Mouse (Mus musculus) ES-E14 (cell line): ENCODE measurements around the gene Zfp518b. TPM values are rescaled to one million over a fixed set of nuclear protein-coding genes. Genes with fewer than 3 reads are reported as not detected.

Experiments used
- DNase-seq: peaks from one replicate; pipeline ENCODE4 v3.0.0-alpha.2; 2013; ENCODE audit warnings: low read depth, low spot score
- H3K27ac ChIP-seq: 2 replicates; pipeline ENCODE4 v1.5.1; 2012; ENCODE audit warnings: low read depth, mild to moderate bottlenecking, low read length, moderate library complexity, mixed read lengths; ENCODE audit not compliant: poor library complexity, insufficient read depth, severe bottlenecking
- H3K36me3 ChIP-seq: 2 replicates; pipeline ENCODE4 v1.6.1; 2012; ENCODE audit warnings: mild to moderate bottlenecking, low read length, moderate library complexity, mixed read lengths; ENCODE audit not compliant: control insufficient read depth, poor library complexity, insufficient read depth, severe bottlenecking
- H3K4me1 ChIP-seq, 2 experiments: fragments of 150-350 bp in 1 of 2; sonication (generic) in 1 of 2; 2 replicates each; pipeline ENCODE4 v1.6.1; 2012; ENCODE audit warnings: low read length in 2 of 2, mild to moderate bottlenecking in 1 of 2, mixed read lengths in 1 of 2; ENCODE audit not compliant: control insufficient read depth in 2 of 2, insufficient read depth in 2 of 2, poor library complexity in 1 of 2
- H3K4me3 ChIP-seq, 2 experiments: fragments of 150-350 bp in 1 of 2; sonication (generic) in 1 of 2; 2 replicates each; pipeline ENCODE4 v1.5.1; 2012; ENCODE audit warnings: low read length in 2 of 2, low read depth in 1 of 2, mild to moderate bottlenecking in 1 of 2, mixed read lengths in 1 of 2; ENCODE audit not compliant: insufficient read depth in 1 of 2, poor library complexity in 1 of 2, severe bottlenecking in 1 of 2
- H3K9ac ChIP-seq: 2 replicates; pipeline ENCODE4 v1.6.1; 2012; ENCODE audit warnings: low read depth, mild to moderate bottlenecking, low read length, mixed read lengths; ENCODE audit not compliant: poor library complexity, insufficient read depth, severe bottlenecking
- H3K9me3 ChIP-seq: fragments of 150-350 bp; sonication (generic); 2 replicates; pipeline ENCODE4 v1.6.1; 2012; ENCODE audit warnings: low read depth, mild to moderate bottlenecking, low read length; ENCODE audit not compliant: control insufficient read depth, insufficient read depth
- CHD2 ChIP-seq: IDR thresholded peaks from 2 replicates; pipeline ENCODE4 v1.6.1; 2014; ENCODE audit warnings: mild to moderate bottlenecking, low read depth, low read length, inconsistent platforms
- HCFC1 ChIP-seq: IDR thresholded peaks from 2 replicates; pipeline ENCODE4 v1.6.1; 2012; ENCODE audit warnings: low read length, inconsistent platforms, borderline replicate concordance; ENCODE audit not compliant: insufficient read depth
- MAFK ChIP-seq: IDR thresholded peaks from 2 replicates; pipeline ENCODE4 v1.6.1; 2014; ENCODE audit warnings: mild to moderate bottlenecking, low read depth, low read length, inconsistent platforms; ENCODE audit not compliant: insufficient read depth
- ZC3H11A ChIP-seq: IDR thresholded peaks from 2 replicates; pipeline ENCODE4 v1.6.1; 2012; ENCODE audit warnings: low read depth, mild to moderate bottlenecking, inconsistent platforms, low read length, borderline replicate concordance
- ZNF384 ChIP-seq: IDR thresholded peaks from 2 replicates; pipeline ENCODE4 v1.6.1; 2012; ENCODE audit warnings: low read depth, low read length, inconsistent platforms
- in situ Hi-C, 2 experiments: fragments of 600-800 bp; cut with MboI; formaldehyde crosslinking; loops; one replicate each; pipeline ENCODE4 v1.15.1; 2025; ENCODE audit warnings: low sequenced_read_pairs in 2 of 2, inconsistent platforms in 1 of 2; ENCODE audit not compliant: unreplicated experiment in 2 of 2
- total RNA-seq: library from RNA; depleted of rRNA; stranded (reverse); fragments of 300-350 nt; gene quantifications from 2 replicates; pipeline ENCODE4 v1.2.3, GENCODE M21; 2012; rRNA removed

Gene Zfp518b
- total RNA-seq, result 31.0 and 34.0 TPM in 2 replicates

DNA sequence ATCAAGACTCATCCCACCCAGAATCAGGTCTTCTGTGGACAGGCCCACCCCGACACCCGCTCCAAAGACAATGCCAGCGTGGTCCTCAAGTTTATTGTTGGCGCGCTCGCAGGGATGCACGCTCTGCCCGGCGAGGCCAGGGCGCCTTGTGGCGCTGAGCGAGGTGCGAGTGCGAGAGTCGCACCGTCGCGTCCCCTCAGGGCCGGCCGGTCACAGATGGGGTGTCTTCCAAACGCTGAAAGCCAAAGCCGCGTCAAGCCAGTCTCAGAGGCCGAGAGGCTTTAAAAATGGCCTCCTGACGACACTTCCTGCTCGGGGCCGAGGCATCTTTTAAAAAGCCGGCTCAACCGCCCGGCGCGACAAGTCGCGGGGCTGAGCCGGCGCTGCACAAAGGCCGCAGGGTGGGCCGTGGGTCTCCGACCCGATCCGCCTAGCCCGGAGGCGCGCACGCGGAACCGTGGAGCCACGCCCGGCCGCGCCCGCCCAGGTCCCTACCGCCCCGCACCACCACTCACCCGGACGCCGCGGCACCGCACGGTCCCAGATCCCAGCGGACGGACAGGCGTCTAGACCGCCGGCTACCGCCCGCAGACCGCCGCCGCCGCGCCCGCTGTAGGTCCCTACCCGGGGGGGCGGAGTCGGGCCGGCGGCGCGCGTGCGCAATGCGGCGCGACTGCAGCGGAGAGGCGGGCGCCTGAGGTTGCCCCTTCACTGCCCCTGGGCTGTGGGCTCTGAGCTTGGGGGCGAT, at the start of gene Zfp518b:
Gene Zfp518b (minus strand): TSS at position 663 of the 748 bp plus-strand sequence.
- Histone ChIP-seq H3K9ac (peak within 1 kb of the TSS; percentile 97), H3K27ac (peak within 1 kb of the TSS; percentile 72), H3K4me3 (peak within 1 kb of the TSS; percentile 83 to 96), H3K9me3 (no peaks in the 10 kb centered on the region), H3K4me1 (peaks cover 17 to 27% of the 10 kb centered on the region in 2 experiments), H3K36me3 (peaks cover 27% of the 10 kb centered on the region)
- DNase-seq, result peak; percentile 61
- in situ Hi-C loops, result no loop called here
- TF ChIP-seq HCFC1 (peak; percentile 55; the same call in 1 of the 2 replicates), CHD2 (no peak)

DNA sequence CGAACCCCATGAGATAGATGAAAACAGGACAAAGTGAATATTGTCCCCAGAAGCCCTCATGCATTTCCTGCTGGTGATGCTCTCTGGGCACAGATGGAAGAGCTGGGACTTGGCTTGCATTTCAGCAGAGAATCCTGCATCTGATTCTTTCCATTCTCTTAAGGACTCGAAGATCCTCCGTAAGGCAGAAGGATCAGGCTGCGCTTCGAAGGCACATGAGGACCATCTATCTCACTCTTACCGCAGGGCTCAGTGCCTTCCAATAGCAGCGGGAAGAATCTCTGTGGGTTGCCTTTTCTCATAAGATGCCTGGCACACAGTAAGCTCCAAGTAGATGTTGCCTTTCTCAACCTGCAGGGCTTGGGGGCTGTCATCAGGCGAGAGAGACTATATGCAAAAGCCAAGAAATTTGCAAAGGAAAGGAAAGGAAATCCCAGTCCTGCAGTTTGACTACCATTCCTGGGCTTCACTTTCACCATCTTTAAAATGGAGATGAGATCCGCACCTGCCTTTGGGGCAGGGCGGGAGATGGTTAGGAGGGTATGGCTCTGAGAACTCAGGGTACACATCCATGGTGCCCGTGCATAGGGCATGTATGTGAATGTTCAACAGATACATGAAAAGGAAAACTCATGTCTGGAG, 24.4 kb upstream of the Zfp518b start:
- in situ Hi-C loops, result no loop called here
- no peaks in the 10 kb centered on the region for H3K9me3 ChIP-seq
- no peak overlapping the region; the same call in 1 of the 2 replicates for H3K27ac ChIP-seq
- TF ChIP-seq ZNF384, result no peak
- TF ChIP-seq HCFC1, result no peak
- TF ChIP-seq MAFK, result no peak
- TF ChIP-seq ZC3H11A, result no peak
- no peak for TF ChIP-seq CHD2
- H3K4me1 ChIP-seq, result peaks cover 4 to 10% of the 10 kb centered on the region in 2 experiments; a peak in 2 of 4 replicates
- DNase-seq, result no peak
- H3K4me3 ChIP-seq, result no peak overlapping the region
- H3K9ac ChIP-seq, result no peak overlapping the region
- no peaks in the 10 kb centered on the region; the same call in 1 of the 2 replicates for H3K36me3 ChIP-seq

DNA sequence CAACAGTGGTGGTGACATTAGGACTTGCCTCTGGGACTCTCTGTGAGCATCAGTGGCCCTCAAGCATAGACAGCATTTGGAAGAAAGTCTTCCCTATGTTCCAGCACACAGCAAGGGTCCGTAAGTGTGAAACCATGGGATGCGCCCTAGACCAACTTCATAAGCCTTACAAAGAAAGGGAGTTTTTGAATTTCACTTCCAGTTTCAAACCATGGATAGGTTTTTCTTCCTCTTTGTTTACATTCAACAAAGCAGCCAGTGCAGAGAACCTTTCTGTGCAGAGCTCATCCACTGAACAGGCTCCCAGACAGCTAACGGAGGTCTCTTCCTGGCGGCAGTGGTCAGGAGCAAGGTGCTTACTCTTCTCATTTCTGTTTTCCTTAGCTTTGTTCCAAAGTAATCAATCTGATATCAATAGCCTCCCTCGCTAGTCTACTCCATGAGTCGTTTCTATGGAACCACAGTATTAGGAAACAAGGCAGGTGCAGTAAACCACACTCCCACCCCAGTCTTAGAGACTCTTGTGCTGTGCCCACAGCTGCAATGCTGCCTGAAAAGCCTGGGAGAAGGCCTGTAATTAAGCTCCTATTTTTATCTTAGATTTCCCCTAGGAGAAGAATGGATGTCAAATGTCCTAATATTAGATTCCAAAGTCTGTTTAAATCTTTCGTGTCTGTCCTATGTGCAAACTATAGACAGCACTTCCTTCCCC, 22.9 kb upstream of the Zfp518b start:
- Histone ChIP-seq H3K27ac (no peak overlapping the region), H3K9ac (no peak overlapping the region), H3K4me3 (no peak overlapping the region), H3K36me3 (no peaks in the 10 kb centered on the region; the same call in 1 of the 2 replicates), H3K9me3 (no peaks in the 10 kb centered on the region), H3K4me1 (peaks cover 7 to 13% of the 10 kb centered on the region in 2 experiments; a peak in 2 of 4 replicates)
- DNase-seq, result no peak
- in situ Hi-C loops, result no loop called here
- TF ChIP-seq ZNF384, result no peak
- no peak for TF ChIP-seq MAFK
- TF ChIP-seq HCFC1, result no peak
- no peak for TF ChIP-seq ZC3H11A
- no peak for TF ChIP-seq CHD2

DNA sequence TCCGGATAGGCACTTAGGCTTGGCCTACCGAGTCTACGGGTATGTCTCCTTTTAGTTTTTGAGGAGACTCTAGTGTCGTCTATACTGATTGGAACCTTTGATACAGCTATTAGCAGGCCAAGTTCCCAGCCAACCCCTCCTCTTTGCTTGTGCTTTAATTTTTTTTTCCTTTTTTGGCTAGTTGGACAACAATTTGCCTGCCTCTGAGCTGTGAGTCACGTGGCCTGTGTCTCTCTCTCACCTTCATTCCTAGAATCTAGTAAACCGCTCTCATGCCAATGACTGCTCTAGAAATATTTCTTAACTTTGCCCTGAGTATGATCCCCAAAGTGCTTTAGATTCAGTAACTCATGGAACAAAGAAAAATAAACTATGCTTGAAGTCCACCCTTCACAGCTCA, 18.3 kb upstream of the Zfp518b start:
- H3K27ac ChIP-seq, result no peak overlapping the region
- TF ChIP-seq CHD2 (no peak), ZNF384 (no peak), MAFK (no peak), HCFC1 (no peak), ZC3H11A (no peak)
- DNase-seq, result no peak
- no peaks in the 10 kb centered on the region; the same call in 1 of the 2 replicates for H3K36me3 ChIP-seq
- peaks cover 8 to 15% of the 10 kb centered on the region in 2 experiments; a peak in 2 of 4 replicates for H3K4me1 ChIP-seq
- H3K9ac ChIP-seq, result no peak overlapping the region
- in situ Hi-C loops, result no loop called here
- H3K4me3 ChIP-seq, result no peak overlapping the region
- H3K9me3 ChIP-seq, result no peaks in the 10 kb centered on the region
